Mouse (Mus musculus): ENCODE data around the gene Rab3ip.

The Rab3ip gene

GRCm38 (mm10) chr10:116950009-116950769, at the start of gene Rab3ip:
Gene Rab3ip, minus strand, starts transcription at chr10:116950769.
- in situ Hi-C loops (cut with MboI, MseI): no loop called here

DNA sequence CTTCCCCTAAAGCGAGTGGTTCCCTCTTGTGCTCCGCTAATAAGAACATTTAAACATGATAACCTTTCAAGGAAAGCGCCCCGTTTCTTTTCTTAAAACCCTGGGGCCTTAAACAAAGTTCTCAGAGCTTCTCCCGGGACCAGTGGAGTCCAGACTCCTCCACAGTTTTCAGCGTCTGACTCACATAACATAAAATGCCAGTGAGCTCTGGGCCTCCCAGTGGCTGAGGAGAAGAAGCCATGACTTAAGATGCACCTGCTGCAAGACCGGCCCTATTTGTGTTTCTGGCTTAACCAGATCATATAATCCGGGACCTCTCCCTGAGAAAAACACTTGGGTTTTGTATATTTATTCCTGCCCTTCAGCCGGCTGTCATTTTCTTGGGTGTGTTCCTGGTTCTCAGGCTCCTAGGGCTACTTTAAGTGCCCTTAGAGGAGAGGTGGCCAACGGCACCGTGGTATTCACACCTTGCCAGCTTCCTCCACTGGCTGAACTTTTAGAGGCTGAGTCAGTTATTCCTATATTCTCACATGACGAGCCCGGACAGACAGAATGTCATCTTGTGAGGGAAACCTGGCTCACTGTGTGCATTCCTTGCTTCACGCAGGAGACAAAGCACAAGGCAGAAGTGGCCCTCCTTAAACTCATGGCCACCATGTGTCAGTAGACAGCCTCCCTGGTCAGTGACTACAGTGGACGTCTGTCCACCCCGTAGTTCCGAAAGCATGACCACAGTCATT, 48.3 kb upstream of the Rab3ip start:
- in situ Hi-C loops (cut with MboI, MseI): no loop called here

DNA sequence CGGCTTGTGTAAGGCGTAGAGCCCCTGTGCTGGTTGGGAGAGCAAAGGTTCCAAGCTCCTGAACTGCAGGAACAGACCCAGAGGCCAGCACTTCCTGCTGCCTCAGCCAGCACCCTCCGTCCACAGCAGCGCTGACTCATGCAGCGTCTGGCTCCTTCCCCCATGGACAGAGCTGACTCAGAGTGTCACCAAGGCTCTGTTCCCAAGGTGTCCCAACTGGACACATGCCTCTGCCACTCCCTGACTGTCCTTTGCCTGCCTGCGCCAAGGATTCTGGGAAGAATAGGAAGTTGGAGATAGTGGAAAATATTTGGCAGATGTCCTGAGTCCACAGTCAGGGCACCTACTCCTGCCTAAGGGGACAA, 45.6 kb upstream of the Rab3ip start:
- in situ Hi-C loops (cut with MboI, MseI): no loop called here

GRCm38 (mm10) chr10:116995584-116996235, 45.1 kb upstream of the Rab3ip start:
- in situ Hi-C loops (cut with MboI, MseI): no loop called here

- in situ Hi-C loops (cut with MboI, MseI): no loop called here
Observed at GRCm38 (mm10) chr10:116995162-116995561, 44.6 kb upstream of the Rab3ip start.

DNA sequence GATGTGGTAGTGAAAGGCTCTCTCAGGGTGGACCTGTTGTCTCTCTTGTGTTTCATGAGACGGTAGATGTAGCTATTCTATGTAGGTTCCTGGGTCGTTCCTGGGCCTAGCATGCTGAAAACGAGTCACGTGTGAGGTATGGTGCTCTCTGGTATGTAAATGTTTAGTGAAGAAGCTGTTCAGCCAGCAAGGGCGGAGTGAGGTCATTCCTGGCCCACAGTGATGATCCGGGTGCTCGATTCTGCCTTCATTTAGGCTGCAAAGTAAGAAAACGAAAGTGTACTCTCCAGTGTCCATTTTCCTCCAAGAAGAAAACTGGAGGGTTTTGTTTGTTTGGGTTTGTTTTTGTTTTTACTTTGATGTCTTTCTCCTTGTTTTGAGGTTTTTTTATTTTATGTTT, 43.4 kb upstream of the Rab3ip start:
- in situ Hi-C loops (cut with MboI, MseI): no loop called here

GRCm38 (mm10) chr10:116986264-116987082, 35.9 kb upstream of the Rab3ip start, which contains the start of gene Best3:
Gene Best3, plus strand, starts transcription at chr10:116986314.
- in situ Hi-C loops (cut with MboI, MseI): no loop called here

- in situ Hi-C loops (cut with MboI, MseI): no loop called here
Observed at GRCm38 (mm10) chr10:116984836-116985235, 34.3 kb upstream of the Rab3ip start.

GRCm38 (mm10) chr10:116982526-116982925, 32.0 kb upstream of the Rab3ip start:
- in situ Hi-C loops (cut with MboI, MseI): no loop called here

DNA sequence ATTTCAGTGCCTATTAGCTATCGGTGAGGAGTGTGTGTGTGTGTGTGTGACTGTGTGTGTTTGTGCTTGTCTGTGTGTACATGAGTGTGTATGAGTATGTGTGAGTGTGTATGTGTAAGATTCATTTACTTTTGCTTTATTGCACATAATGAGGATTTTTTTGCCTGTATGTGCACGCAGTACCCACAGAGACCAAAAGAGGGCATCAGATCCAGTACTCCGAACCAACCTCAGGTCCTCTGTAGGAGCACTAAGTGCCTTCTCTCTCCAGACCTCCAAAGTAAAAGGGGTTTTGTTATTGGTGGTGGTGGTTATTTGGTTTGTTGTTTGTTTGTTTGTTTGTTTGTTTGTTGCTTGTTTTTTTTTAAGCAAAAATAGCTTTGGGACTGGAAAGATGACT, 30.3 kb upstream of the Rab3ip start:
- in situ Hi-C loops (cut with MboI, MseI): no loop called here

GRCm38 (mm10) chr10:116980273-116980672, 29.7 kb upstream of the Rab3ip start:
- in situ Hi-C loops (cut with MboI, MseI): no loop called here

DNA sequence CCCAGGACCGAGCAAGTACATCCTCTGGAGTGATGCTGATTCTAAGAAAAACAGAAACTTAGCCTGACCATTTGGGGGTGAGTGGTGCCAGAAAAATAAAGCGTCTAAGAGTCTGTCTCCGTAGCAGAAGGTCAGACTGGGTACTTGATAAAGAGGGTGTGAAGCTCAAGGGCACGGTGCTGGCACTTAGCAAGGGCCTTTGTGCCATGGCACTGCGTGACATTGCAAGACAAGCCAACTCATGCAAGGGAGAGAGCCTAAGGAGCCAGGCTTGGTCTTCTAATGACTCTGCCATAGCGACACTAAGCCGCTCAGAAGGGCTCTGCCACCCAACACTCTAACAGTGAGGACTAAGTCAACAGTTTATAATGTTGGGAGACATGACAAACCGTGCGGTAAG, 28.3 kb upstream of the Rab3ip start:
- in situ Hi-C loops (cut with MboI, MseI): no loop called here

- in situ Hi-C loops (cut with MboI, MseI): no loop called here
Observed at GRCm38 (mm10) chr10:116977858-116978257, 27.3 kb upstream of the Rab3ip start.

DNA sequence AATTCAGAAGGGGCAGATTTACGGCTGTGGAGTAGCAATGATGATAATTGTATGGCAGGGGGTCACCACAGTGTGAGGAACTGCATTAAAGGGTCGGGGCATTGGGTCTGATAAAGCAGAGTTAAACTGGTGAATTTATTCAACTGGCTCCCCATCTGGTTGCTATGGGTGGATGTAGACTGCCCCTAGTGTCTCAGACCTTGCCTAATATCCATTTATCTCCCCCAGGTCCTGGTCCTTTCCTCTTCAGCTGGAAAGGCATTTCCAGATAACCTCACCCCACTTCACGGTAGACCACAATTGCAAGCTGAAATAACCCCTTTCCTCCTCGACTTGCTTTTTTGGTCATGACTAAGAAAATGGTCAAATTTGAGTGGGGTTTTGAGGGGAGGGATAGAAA, 26.9 kb upstream of the Rab3ip start:
- in situ Hi-C loops (cut with MboI, MseI): no loop called here

GRCm38 (mm10) chr10:116972509-116972908, 21.9 kb upstream of the Rab3ip start, which contains the start of gene Gm10271:
Gene Gm10271, minus strand, starts transcription at chr10:116972609.
- in situ Hi-C loops (cut with MboI, MseI): no loop called here

DNA sequence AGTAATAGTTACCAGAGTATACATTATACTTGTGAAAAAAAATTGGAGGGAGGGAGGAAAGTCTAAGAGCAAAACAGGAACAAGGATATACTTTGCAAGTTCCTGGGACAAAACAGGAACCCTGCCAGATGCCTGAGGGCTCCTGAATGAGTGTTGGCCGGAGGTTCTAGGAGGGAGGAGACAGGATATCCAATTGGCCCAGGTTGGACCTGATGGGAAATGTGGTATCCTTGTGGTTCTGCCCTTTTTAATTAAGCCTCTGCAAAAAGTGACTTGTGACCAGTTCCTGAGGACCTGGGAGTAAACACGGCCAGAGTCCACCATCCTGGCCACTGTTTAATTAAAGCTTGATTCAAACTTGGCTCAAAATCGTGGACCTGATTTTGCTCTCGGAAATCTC, 18.2 kb upstream of the Rab3ip start:
- in situ Hi-C loops (cut with MboI, MseI): loop anchor here (10.0 kb wide), 1 partner anchor 236 kb away; no protein-coding TSS in a partner anchor

DNA sequence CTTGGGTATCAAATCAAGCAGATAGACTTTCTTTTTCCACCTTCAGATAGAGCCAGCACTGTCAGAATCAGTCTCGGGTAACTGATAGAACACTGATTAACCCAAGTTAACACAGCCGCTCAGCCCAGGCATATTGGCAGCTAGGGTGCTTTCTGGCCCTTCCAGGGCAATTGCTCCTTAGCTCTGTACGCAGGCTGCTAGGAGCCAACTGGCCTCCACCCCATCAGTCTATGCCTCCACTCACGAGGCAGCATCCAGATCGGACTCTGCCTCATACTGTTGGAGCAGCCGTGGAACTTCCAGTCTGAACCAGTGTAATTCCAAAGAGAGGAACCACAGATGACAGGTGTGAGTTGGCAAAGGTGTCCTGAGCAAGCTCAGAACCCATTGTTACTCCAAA, 15.5 kb upstream of the Rab3ip start:
- in situ Hi-C loops (cut with MboI, MseI): loop anchor here (10.0 kb wide), 1 partner anchor 239 kb away; no protein-coding TSS in a partner anchor

- in situ Hi-C loops (cut with MboI, MseI): loop anchor here (10.0 kb wide), 1 partner anchor 240 kb away; no protein-coding TSS in a partner anchor
Observed at GRCm38 (mm10) chr10:116965297-116965696, 14.7 kb upstream of the Rab3ip start.

- in situ Hi-C loops (cut with MboI, MseI): loop anchor here (10.0 kb wide), 1 partner anchor 240 kb away; no protein-coding TSS in a partner anchor
Observed at GRCm38 (mm10) chr10:116964571-116964970, 14.0 kb upstream of the Rab3ip start.

DNA sequence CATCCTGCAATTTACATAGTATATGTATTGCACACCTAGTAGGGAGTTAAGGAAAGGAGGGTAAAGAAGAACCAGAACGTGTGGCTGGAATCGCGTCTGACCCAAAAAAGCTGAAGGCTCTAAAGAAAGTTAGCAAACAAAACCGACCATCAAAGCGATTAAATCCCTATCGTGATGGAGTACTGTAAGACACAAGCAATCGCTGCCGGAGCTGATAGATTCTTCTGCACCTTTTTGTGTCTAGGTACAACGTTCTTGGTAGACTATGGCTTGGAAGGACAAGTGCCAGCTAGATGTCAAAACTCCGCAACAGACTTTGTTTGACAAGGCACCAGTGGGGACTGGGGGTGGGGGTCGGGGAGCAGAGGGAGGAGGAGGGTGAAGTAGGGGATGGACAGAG, 13.5 kb upstream of the Rab3ip start:
- in situ Hi-C loops (cut with MboI, MseI): loop anchor here (10.0 kb wide), 1 partner anchor 241 kb away; no protein-coding TSS in a partner anchor

DNA sequence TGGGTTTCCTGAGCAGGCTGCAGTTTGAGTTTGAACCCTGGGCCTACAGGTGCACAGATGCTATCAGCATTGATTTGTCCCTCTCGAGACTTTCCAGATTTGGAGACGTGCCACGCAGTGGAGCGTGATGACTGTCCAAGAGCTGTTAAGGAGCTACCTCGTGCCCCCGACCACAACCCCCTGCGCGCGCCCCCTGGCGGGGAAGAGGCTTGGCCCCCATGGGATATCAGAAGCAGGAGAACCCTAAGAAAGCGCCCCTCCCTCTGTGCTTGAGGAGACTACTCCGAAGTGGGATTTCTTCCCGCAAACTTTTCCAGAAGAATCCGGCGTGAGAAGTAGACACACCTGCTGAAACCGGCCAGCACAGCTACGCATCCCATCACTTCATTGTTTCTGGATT, 12.2 kb upstream of the Rab3ip start:
- in situ Hi-C loops (cut with MboI, MseI): loop anchor here (10.0 kb wide), 1 partner anchor 242 kb away; no protein-coding TSS in a partner anchor

All from T-helper 1 cell (primary cell).